Mouse (Mus musculus) G1E (cell line): ENCODE data around the gene Spag7.

Experiments
- CTCF ChIP-seq: IDR thresholded peaks from 2 replicates; pipeline ENCODE4 v1.5.1; 2012; ENCODE audit warnings: low read depth, low read length, inconsistent platforms, mixed read lengths
- GATA1 ChIP-seq: IDR thresholded peaks from 2 replicates; pipeline ENCODE4 v1.6.1; 2012; ENCODE audit warnings: borderline replicate concordance, low read length, inconsistent platforms, mixed read lengths
- GATA2 ChIP-seq: IDR thresholded peaks from 2 replicates; pipeline ENCODE4 v1.6.1; 2012; ENCODE audit warnings: low read depth, low read length, inconsistent platforms, borderline replicate concordance
- POLR2AphosphoS5 ChIP-seq: IDR thresholded peaks from 2 replicates; pipeline ENCODE4 v1.6.1; 2012; ENCODE audit warnings: low read depth, low read length, inconsistent platforms; ENCODE audit not compliant: insufficient replicate concordance
- TAL1 ChIP-seq: conservative IDR thresholded peaks from 2 replicates; pipeline ENCODE4 v1.6.1; 2012; ENCODE audit warnings: low read depth, low read length, inconsistent platforms, mixed read lengths

DNA sequence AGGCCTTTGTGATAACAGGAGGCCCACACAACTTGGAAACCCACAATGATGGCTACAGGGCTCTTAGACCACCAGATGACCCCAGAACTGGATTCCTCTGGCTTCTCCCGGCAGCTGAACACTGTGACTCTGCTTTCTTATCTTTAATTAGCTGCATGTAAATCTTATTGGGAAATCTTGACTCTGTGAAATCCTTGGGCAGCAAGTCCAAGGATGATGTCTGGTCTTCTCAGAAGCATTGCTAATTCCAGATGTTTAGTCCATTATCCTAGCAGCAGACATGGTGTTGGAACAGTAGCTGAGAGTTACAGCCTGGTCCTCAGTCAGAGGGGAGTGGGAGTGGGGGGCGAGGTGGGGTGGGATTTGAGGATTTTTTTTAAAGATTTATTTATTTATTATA, 40.8 kb downstream of the Spag7 start:
- TF ChIP-seq CTCF (no peak), POLR2AphosphoS5 (no peak), GATA1 (no peak), TAL1 (no peak), GATA2 (no peak)
